Mouse (Mus musculus) B cell, adult 2 months (primary cell): ENCODE results near the gene Phf11a.
"Not testable (repeated sequence)": the region's sequence is repeated elsewhere in the genome, so short reads cannot be mapped to it uniquely, and the experiment has no call there.

Experiments used
- DNase-seq, 2 experiments: peaks; one replicate each; pipeline ENCODE4 v3.0.0; 2022

Gene Phf11a

GRCm38 (mm10) chr14:59297391-59297790, at the start of gene Phf11a:
Gene Phf11a (minus strand): TSS chr14:59297522.
- DNase-seq, result peak; percentile 10 to 12

DNA sequence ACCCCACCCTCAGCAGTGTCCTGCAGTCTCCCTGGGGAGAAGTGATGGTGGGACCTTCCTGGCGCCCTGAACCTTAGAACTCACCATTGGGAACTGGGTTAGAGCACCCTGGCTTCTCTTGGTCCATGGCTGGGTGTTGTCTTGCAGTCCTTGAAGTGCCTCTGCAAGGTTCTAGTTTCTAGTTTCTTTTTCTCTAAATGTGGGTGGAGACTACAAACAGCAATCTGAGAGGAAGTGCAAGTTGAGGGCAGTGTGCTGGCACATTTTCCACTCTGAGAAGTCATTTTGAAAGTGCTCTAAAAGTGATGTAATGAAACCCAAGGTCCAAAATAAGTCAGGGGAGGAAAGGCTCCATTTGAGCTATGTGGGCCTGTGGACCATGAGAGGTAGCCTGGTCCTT, 43.9 kb upstream of the Phf11a start, which contains the start of gene Phf11b:
Gene Phf11b (minus strand): TSS at position 163 of the 400 bp plus-strand sequence.
- peak; percentile 40 to 49 for DNase-seq

DNA sequence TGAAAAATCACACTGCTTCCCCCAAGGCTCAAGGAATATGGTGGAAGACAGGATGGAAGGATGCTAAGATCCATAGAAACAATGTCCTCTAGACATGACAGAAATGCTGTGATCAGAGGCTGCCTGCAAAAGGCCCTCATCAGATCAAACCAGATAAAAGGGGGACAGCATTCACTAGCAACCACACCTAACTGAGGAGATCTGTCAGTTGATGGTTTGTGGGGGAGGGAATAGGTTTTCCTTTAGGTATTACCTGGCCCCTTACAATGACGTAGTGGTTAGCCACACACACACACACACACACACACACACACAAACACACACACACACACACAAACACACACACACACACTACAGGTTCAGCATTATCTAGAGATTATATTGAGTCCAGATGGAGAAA, 42.2 kb upstream of the Phf11a start:
- DNase-seq, result no peak

GRCm38 (mm10) chr14:59336056-59336455, 38.7 kb upstream of the Phf11a start:
- DNase-seq, result peak; percentile 11 to 31

GRCm38 (mm10) chr14:59330499-59330898, 33.2 kb upstream of the Phf11a start:
- DNase-seq, result peak; percentile 22 to 40

DNA sequence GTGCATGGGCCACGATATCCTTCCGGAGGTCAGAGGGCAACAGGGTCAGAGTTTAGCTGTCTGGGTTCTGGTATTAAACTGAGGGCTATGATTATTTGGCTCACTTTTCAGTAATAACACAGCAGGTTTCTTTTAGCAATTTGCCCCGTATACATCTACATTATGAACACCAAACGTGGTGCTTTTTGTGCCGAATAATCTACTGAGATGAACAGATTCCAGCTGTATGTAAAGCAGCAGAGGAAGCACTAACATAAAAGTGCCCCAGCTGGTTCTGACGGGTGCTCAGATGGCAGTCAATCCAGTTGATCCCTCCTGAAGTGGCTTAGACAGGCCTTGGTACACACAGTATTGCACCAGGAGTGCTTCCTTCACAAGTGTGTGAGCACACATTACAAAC, 22.6 kb upstream of the Phf11a start:
- not testable (repeated sequence) for DNase-seq

- DNase-seq, result not testable (repeated sequence)
These were observed 21.7 kb upstream of the Phf11a start for GRCm38 (mm10) chr14:59319036-59319435.

GRCm38 (mm10) chr14:59291769-59292168, 5.6 kb downstream of the Phf11a start:
- not testable (repeated sequence) for DNase-seq

DNA sequence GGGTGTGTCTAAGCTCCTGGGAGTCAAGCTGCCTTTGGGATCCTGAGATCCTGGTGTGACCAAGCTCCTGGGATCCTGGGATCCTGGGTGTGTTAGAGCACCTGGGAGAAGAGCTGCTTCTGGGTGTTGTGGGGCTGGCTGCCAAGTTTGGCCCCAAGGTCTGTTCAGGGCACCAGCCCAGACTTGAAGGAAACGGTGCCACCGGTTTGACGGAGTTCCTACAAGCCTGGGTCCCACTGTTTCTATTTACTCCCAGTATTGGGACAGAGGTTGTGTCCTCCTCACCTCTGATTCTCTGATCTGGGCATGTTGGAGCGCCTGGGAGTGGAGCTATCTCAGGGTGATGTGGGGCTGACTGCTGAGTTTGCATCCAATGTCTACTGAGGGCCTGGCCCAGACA, 22.4 kb downstream of the Phf11a start:
- DNase-seq, result not testable (repeated sequence)

GRCm38 (mm10) chr14:59260056-59260455, 37.3 kb downstream of the Phf11a start, which contains the start of gene Gm6904:
Gene Gm6904 (minus strand): TSS chr14:59260216.
- DNase-seq, result peak; percentile 42 to 43

GRCm38 (mm10) chr14:59255861-59256260, 41.5 kb downstream of the Phf11a start:
- not testable (repeated sequence) for DNase-seq

DNA sequence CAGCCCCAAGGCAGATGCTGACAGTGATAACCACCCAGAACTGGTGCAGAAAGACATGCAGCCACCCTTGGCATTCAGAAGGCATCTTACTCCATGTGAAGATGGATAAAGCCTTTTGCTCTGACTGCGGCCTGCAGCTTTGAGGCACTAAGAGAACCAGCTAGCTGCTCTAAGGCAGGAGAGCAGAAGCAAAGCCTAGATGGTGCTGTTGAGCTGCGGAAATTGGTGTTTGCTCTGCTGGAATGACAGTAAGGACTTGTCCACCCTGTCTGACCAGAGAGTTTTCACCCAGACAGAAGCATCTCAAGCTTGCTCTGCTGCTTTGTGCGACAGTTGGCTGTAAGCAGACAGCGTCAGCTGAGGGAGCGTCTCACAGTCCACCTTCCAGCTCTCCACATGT, 47.0 kb downstream of the Phf11a start:
- not testable (repeated sequence) for DNase-seq

DNA sequence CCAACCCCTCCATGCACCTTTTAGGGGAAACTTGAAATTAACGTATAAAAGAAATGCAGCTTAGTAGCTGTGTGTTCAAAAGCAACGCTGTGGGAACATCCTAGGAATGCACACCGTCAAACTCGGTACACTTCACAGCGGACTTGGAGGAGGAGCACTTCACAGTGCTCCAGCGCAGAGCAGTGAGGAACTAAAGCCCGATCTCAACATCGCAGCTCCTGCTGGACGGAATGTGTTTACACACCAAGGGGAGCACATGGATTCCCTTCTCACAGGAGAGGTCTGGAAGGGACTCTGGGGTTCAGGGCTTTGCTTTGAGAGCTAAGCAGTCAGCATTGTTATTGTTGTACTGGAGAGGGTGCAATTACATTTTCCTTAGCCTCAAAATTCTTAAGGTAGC, 63.7 kb downstream of the Phf11a start:
- DNase-seq, result no peak

GRCm38 (mm10) chr14:59232003-59232402, 65.3 kb downstream of the Phf11a start:
- no peak for DNase-seq

DNA sequence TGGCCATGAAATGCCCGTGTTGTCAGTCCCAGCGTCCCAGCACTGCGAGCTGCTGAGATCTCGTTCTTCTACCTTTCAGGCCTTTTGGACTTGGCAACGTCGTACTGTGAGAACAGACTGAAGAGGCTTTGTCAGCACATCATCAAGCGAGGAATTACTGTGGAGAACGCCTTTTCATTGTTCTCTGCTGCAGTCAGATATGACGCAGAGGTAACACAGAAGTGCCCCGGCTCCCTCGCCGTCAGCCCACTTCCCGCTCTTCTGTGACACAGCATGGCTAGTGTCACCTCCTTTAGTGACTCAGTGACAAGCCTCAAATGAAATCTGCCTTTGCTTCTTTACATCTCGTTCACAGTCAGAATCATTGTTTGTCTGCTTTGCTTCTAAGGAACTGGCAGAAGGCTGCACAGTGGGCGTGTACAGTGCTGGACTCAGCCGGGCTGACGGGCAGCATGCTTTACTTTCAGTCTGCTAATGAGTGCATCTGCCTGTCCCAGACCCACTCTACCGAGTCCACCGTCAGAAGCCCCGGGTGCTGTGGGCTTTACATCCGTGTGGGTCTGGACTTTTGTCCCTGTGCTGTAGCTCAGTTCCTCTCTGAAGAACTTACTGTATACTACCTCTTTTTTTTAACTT, 66.9 kb downstream of the Phf11a start:
- no peak for DNase-seq

DNA sequence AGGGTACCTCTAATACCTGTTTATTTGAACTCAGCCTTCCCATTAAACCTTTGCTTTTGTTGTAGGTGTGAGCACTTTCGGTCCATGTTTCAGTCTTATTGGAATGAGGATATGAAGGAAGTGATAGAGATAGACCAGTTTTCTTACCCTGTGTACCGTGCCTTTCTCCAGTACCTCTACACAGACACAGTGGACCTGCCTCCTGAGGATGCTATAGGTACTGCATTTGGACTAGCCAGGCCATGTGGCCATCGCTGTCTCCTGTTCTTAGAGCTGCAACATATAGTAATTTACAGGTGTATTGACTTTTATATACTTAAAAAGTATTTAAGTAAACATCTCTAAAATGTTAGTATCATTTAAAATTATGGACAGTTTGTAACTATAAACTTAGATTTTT, 67.5 kb downstream of the Phf11a start:
- peak in 1 of 2 experiments; percentile 3 for DNase-seq
